Mouse (Mus musculus) neural tube, embryonic 15.5 days (tissue): ENCODE results near the gene Orm1. TPM values are rescaled to one million over a fixed set of nuclear protein-coding genes. Genes with fewer than 3 reads are reported as not detected.
"Not testable (repeated sequence)": the region's sequence is repeated elsewhere in the genome, so short reads cannot be mapped to it uniquely, and the experiment has no call there.

ENCODE experiments used
- ATAC-seq: fragments of 200-750 bp; cut with Nextera tagmentation; 2 replicates; pipeline ENCODE4 v1.8.0; 2017; ENCODE audit warnings: mild to moderate bottlenecking, moderate TSS enrichment, moderate library complexity; ENCODE audit not compliant: low FRiP score
- H3K27ac ChIP-seq: fragments of 300-500 bp; sonication (generic); replicated peaks from 2 replicates; pipeline ENCODE4 v1.5.1; 2015; ENCODE audit warnings: mild to moderate bottlenecking, inconsistent platforms
- H3K27me3 ChIP-seq: fragments of 300-500 bp; sonication (generic); replicated peaks from 2 replicates; pipeline ENCODE4 v1.6.1; 2015; ENCODE audit warnings: inconsistent platforms
- H3K36me3 ChIP-seq: fragments of 300-500 bp; sonication (generic); 2 replicates; pipeline ENCODE4 v1.6.1; 2015; ENCODE audit warnings: inconsistent platforms
- H3K4me1 ChIP-seq: fragments of 300-500 bp; sonication (generic); 2 replicates; pipeline ENCODE4 v1.6.1; 2015; ENCODE audit warnings: inconsistent platforms
- H3K4me2 ChIP-seq: fragments of 300-500 bp; sonication (generic); 2 replicates; pipeline ENCODE4 v1.6.1; 2015; ENCODE audit warnings: inconsistent platforms, mild to moderate bottlenecking, moderate library complexity
- H3K4me3 ChIP-seq: fragments of 300-500 bp; sonication (generic); replicated peaks from 2 replicates; pipeline ENCODE4 v1.5.1; 2015; ENCODE audit warnings: mild to moderate bottlenecking, inconsistent platforms
- H3K9ac ChIP-seq: fragments of 300-500 bp; sonication (generic); replicated peaks from 2 replicates; pipeline ENCODE4 v1.6.1; 2015; ENCODE audit warnings: mild to moderate bottlenecking, inconsistent platforms
- H3K9me3 ChIP-seq: fragments of 300-500 bp; sonication (generic); replicated peaks from 2 replicates; pipeline ENCODE4 v1.6.1; 2016; ENCODE audit warnings: inconsistent platforms
- WGBS: fragments of 180-500 bp; shearing (Covaris S2); methylation state at CpG from one replicate; pipeline ENCODE4 v1.1.7; 2015; ENCODE audit warnings: mixed read lengths; 5-methylcytosine and 5-hydroxymethylcytosine counted together
- polyA plus RNA-seq: library from polyadenylated mRNA; unstranded; fragments of >200 nt; fragmentation: Nextera tagmentation; extraction: Ambion mirVana; gene quantifications from 2 replicates; pipeline ENCODE4 v1.2.1, GENCODE M21; 2015

Orm1 gene
- polyA plus RNA-seq, 1 experiment from 2014 or later = not detected

- Histone ChIP-seq H3K4me3 (no peak overlapping the region), H3K27ac (no peak overlapping the region), H3K4me1 (no peaks in the 10 kb centered on the region), H3K4me2 (no peak overlapping the region), H3K9me3 (no peaks in the 10 kb centered on the region), H3K27me3 (no peaks in the 10 kb centered on the region), H3K36me3 (no peaks in the 10 kb centered on the region), H3K9ac (no peak overlapping the region)
- 69% methylated on average over 9 of the region's 9 CpGs for WGBS
- no peak for ATAC-seq
These were observed 28.1 kb upstream of the Orm1 start for GRCm38 (mm10) chr4:63316076-63316746.

- WGBS = 33% methylated on average over 3 of the region's 3 CpGs
- H3K27me3 ChIP-seq, H3K4me2 ChIP-seq, H3K9ac ChIP-seq, H3K4me3 ChIP-seq, H3K36me3 ChIP-seq, ATAC-seq, H3K9me3 ChIP-seq, H3K27ac ChIP-seq, H3K4me1 ChIP-seq: not testable (repeated sequence)
These were observed 24.8 kb upstream of the Orm1 start for GRCm38 (mm10) chr4:63319566-63319965.

- 82% methylated on average over 8 of the region's 8 CpGs for WGBS
- ATAC-seq = no peak
- H3K4me2 ChIP-seq = no peak overlapping the region
These were observed 21.0 kb upstream of the Orm1 start for GRCm38 (mm10) chr4:63323275-63323815.

GRCm38 (mm10) chr4:63333403-63333802, 11.0 kb upstream of the Orm1 start:
- Histone ChIP-seq H3K4me1 (no peaks in the 10 kb centered on the region), H3K4me2 (no peak overlapping the region), H3K4me3 (no peak overlapping the region), H3K27me3 (no peaks in the 10 kb centered on the region), H3K9me3 (no peaks in the 10 kb centered on the region), H3K9ac (no peak overlapping the region), H3K27ac (no peak overlapping the region), H3K36me3 (no peaks in the 10 kb centered on the region)
- WGBS = 77% methylated on average over 4 of the region's 4 CpGs
- ATAC-seq = no peak

More at GRCm38 (mm10) chr4:63323275-63323815, 21.0 kb upstream of the Orm1 start:
- Histone ChIP-seq H3K9me3 (no peaks in the 10 kb centered on the region), H3K27ac (no peak overlapping the region), H3K36me3 (no peaks in the 10 kb centered on the region), H3K4me3 (no peak overlapping the region), H3K9ac (no peak overlapping the region), H3K27me3 (no peaks in the 10 kb centered on the region), H3K4me1 (no peaks in the 10 kb centered on the region; the same call in 1 of the 2 replicates)

- no peak overlapping the region for H3K4me3 ChIP-seq
- no peak for ATAC-seq
- no peaks in the 10 kb centered on the region for H3K4me1 ChIP-seq
- H3K9me3 ChIP-seq = no peaks in the 10 kb centered on the region
- no peak overlapping the region for H3K9ac ChIP-seq
- 62% methylated on average over 3 of the region's 3 CpGs for WGBS
- H3K36me3 ChIP-seq = no peaks in the 10 kb centered on the region
- no peak overlapping the region for H3K4me2 ChIP-seq
- H3K27ac ChIP-seq = no peak overlapping the region
- H3K27me3 ChIP-seq = no peaks in the 10 kb centered on the region
These were observed 5.8 kb upstream of the Orm1 start for GRCm38 (mm10) chr4:63338414-63339076.

- H3K4me1 ChIP-seq = no peaks in the 10 kb centered on the region
- no peak overlapping the region for H3K4me3 ChIP-seq
- H3K27ac ChIP-seq = no peak overlapping the region
- no peak overlapping the region for H3K4me2 ChIP-seq
- H3K36me3 ChIP-seq = no peaks in the 10 kb centered on the region
- no peaks in the 10 kb centered on the region for H3K27me3 ChIP-seq
- ATAC-seq = no peak
- H3K9ac ChIP-seq = no peak overlapping the region
- WGBS = 71% methylated on average over 4 of the region's 4 CpGs
- H3K9me3 ChIP-seq = no peaks in the 10 kb centered on the region
These were observed 1.9 kb upstream of the Orm1 start for GRCm38 (mm10) chr4:63342491-63342890.

- no peak overlapping the region for H3K4me3 ChIP-seq
These were observed 752 bp upstream of the Orm1 start for GRCm38 (mm10) chr4:63343608-63344007.

GRCm38 (mm10) chr4:63345261-63345660, 901 bp downstream of the Orm1 start:
- no peak overlapping the region for H3K4me3 ChIP-seq
- no peaks in the 10 kb centered on the region for H3K27me3 ChIP-seq
- no peaks in the 10 kb centered on the region for H3K36me3 ChIP-seq
- no peak overlapping the region for H3K4me2 ChIP-seq
- ATAC-seq = no peak
- no peak overlapping the region for H3K27ac ChIP-seq
- H3K9me3 ChIP-seq = no peaks in the 10 kb centered on the region
- H3K9ac ChIP-seq = no peak overlapping the region
- H3K4me1 ChIP-seq = no peaks in the 10 kb centered on the region

More at GRCm38 (mm10) chr4:63343608-63344007, 752 bp upstream of the Orm1 start:
- ATAC-seq = no peak
- 66% methylated on average over 3 of the region's 3 CpGs for WGBS
- Histone ChIP-seq H3K36me3 (no peaks in the 10 kb centered on the region), H3K4me2 (no peak overlapping the region), H3K27me3 (no peaks in the 10 kb centered on the region), H3K4me1 (no peaks in the 10 kb centered on the region), H3K27ac (no peak overlapping the region), H3K9ac (no peak overlapping the region), H3K9me3 (no peaks in the 10 kb centered on the region)

- no peaks in the 10 kb centered on the region for H3K4me1 ChIP-seq
- no peak for ATAC-seq
- no peak overlapping the region for H3K9ac ChIP-seq
- no peak overlapping the region for H3K4me3 ChIP-seq
- H3K36me3 ChIP-seq = no peaks in the 10 kb centered on the region
- no peak overlapping the region for H3K27ac ChIP-seq
- no peaks in the 10 kb centered on the region for H3K9me3 ChIP-seq
- no peak overlapping the region for H3K4me2 ChIP-seq
- WGBS = 94% methylated on average over 4 of the region's 4 CpGs
- H3K27me3 ChIP-seq = no peaks in the 10 kb centered on the region
These were observed 2.3 kb downstream of the Orm1 start for GRCm38 (mm10) chr4:63346659-63347058.

GRCm38 (mm10) chr4:63348524-63348923, 4.2 kb downstream of the Orm1 start:
- no peak overlapping the region for H3K4me2 ChIP-seq
- H3K4me3 ChIP-seq = no peak overlapping the region
- ATAC-seq = no peak
- H3K36me3 ChIP-seq = no peaks in the 10 kb centered on the region
- no peaks in the 10 kb centered on the region for H3K4me1 ChIP-seq
- H3K27ac ChIP-seq = no peak overlapping the region
- H3K27me3 ChIP-seq = no peaks in the 10 kb centered on the region
- no peak overlapping the region for H3K9ac ChIP-seq
- 64% methylated on average over 6 of the region's 6 CpGs for WGBS
- H3K9me3 ChIP-seq = no peaks in the 10 kb centered on the region

GRCm38 (mm10) chr4:63355877-63356665, 11.7 kb downstream of the Orm1 start, which contains the start of gene Orm3:
Gene Orm3, plus strand, starts transcription at chr4:63356162.
- no peak for ATAC-seq
- no peaks in the 10 kb centered on the region for H3K36me3 ChIP-seq
- H3K9me3 ChIP-seq = no peaks in the 10 kb centered on the region
- WGBS = 82% methylated on average over 4 of the region's 4 CpGs
- no peak within 1 kb of the TSS for H3K4me3 ChIP-seq
- no peak within 1 kb of the TSS for H3K9ac ChIP-seq
- no peaks in the 10 kb centered on the region for H3K27me3 ChIP-seq
- H3K4me1 ChIP-seq = no peaks in the 10 kb centered on the region
- no peak within 1 kb of the TSS for H3K27ac ChIP-seq
- no peak within 1 kb of the TSS for H3K4me2 ChIP-seq
